Mouse (Mus musculus) forebrain, embryonic 12.5 days (tissue): ENCODE measurements around the gene Slc25a30. TPM values are rescaled to one million over a fixed set of nuclear protein-coding genes. Genes with fewer than 3 reads are reported as not detected.

ENCODE experiments used
- ATAC-seq: fragments of 200-750 bp; cut with Nextera tagmentation; 2 replicates; pipeline ENCODE4 v1.8.0; 2017; ENCODE audit warnings: moderate TSS enrichment; ENCODE audit not compliant: low FRiP score
- H3K27ac ChIP-seq: fragments of 300-500 bp; sonication (generic); 2 replicates; pipeline ENCODE4 v1.5.1; 2016; ENCODE audit warnings: mild to moderate bottlenecking
- H3K27me3 ChIP-seq: fragments of 300-500 bp; sonication (generic); 2 replicates; pipeline ENCODE4 v1.6.1; 2016; ENCODE audit warnings: mild to moderate bottlenecking
- H3K36me3 ChIP-seq: fragments of 300-500 bp; sonication (generic); replicated peaks from 2 replicates; pipeline ENCODE4 v1.6.1; 2016; ENCODE audit warnings: mild to moderate bottlenecking
- H3K4me1 ChIP-seq: fragments of 300-500 bp; sonication (generic); 2 replicates; pipeline ENCODE4 v1.6.1; 2016
- H3K4me2 ChIP-seq: fragments of 300-500 bp; sonication (generic); 2 replicates; pipeline ENCODE4 v1.6.1; 2016; ENCODE audit warnings: mild to moderate bottlenecking, moderate library complexity
- H3K4me3 ChIP-seq: fragments of 300-500 bp; sonication (generic); replicated peaks from 2 replicates; pipeline ENCODE4 v1.5.1; 2016; ENCODE audit warnings: mild to moderate bottlenecking
- H3K9ac ChIP-seq: fragments of 300-500 bp; sonication (generic); 2 replicates; pipeline ENCODE4 v1.6.1; 2016; ENCODE audit warnings: mild to moderate bottlenecking
- H3K9me3 ChIP-seq: fragments of 300-500 bp; sonication (generic); 2 replicates; pipeline ENCODE4 v1.6.1; 2016
- WGBS: fragments of 180-500 bp; shearing (Covaris S2); methylation state at CpG from one replicate; pipeline ENCODE4 v1.1.7; 2016; 5-methylcytosine and 5-hydroxymethylcytosine counted together
- polyA plus RNA-seq: library from polyadenylated mRNA; unstranded; fragments of >200 nt; fragmentation: Nextera tagmentation; extraction: Ambion mirVana; gene quantifications from 2 replicates; pipeline ENCODE4 v1.2.1, GENCODE M21; 2016

Gene Slc25a30
- polyA plus RNA-seq, 1 experiment from 2014 or later, result 10.2 TPM

GRCm38 (mm10) chr14:75758401-75758800, 28.4 kb downstream of the Slc25a30 start:
- Histone ChIP-seq H3K27me3 (0 out of 2 replicates have a peak, but pooled peaks cover 11% of the 10 kb centered on the region), H3K4me1 (peaks cover 5% of the 10 kb centered on the region), H3K4me2 (no peak overlapping the region), H3K9ac (no peak overlapping the region), H3K9me3 (no peaks in the 10 kb centered on the region), H3K4me3 (no peak overlapping the region), H3K36me3 (peaks cover 14% of the 10 kb centered on the region), H3K27ac (no peak overlapping the region)
- ATAC-seq, result no peak
- WGBS, result 80% methylated on average over 7 of the region's 7 CpGs

GRCm38 (mm10) chr14:75757821-75758220, 29.0 kb downstream of the Slc25a30 start:
- H3K4me3 ChIP-seq, result no peak overlapping the region
- H3K27ac ChIP-seq, result no peak overlapping the region
- 81% methylated on average over 2 of the region's 2 CpGs for WGBS
- no peaks in the 10 kb centered on the region for H3K9me3 ChIP-seq
- ATAC-seq, result no peak
- peaks cover 10% of the 10 kb centered on the region for H3K36me3 ChIP-seq
- H3K4me2 ChIP-seq, result no peak overlapping the region
- no peak overlapping the region for H3K9ac ChIP-seq
- 0 out of 2 replicates have a peak, but pooled peaks cover 11% of the 10 kb centered on the region for H3K27me3 ChIP-seq
- peaks cover 11% of the 10 kb centered on the region for H3K4me1 ChIP-seq

- H3K27ac ChIP-seq, result no peak overlapping the region
- H3K27me3 ChIP-seq, result 0 out of 2 replicates have a peak, but pooled peaks cover 11% of the 10 kb centered on the region
- H3K4me2 ChIP-seq, result no peak overlapping the region
- H3K4me3 ChIP-seq, result no peak overlapping the region
- H3K9ac ChIP-seq, result no peak overlapping the region
- peaks cover 2% of the 10 kb centered on the region for H3K36me3 ChIP-seq
- no peaks in the 10 kb centered on the region for H3K9me3 ChIP-seq
- 87% methylated on average over 6 of the region's 6 CpGs for WGBS
- ATAC-seq, result no peak
- peaks cover 19% of the 10 kb centered on the region for H3K4me1 ChIP-seq
These were observed 29.9 kb downstream of the Slc25a30 start for GRCm38 (mm10) chr14:75756971-75757370.

GRCm38 (mm10) chr14:75753991-75754817, 32.6 kb downstream of the Slc25a30 start, which contains the start of gene Cog3:
Gene Cog3, minus strand, starts transcription at chr14:75754517.
- under 1% methylated on average over 76 of the region's 78 CpGs for WGBS
- Histone ChIP-seq H3K4me3 (peak within 1 kb of the TSS; percentile 97), H3K9me3 (no peaks in the 10 kb centered on the region), H3K4me2 (peak within 1 kb of the TSS; percentile 89), H3K27ac (peak within 1 kb of the TSS; percentile 90), H3K9ac (peak within 1 kb of the TSS; percentile 90), H3K27me3 (0 out of 2 replicates have a peak, but pooled peaks cover 11% of the 10 kb centered on the region), H3K36me3 (peaks cover 5% of the 10 kb centered on the region; the same call in 1 of the 2 replicates), H3K4me1 (peaks cover 30% of the 10 kb centered on the region)
- ATAC-seq, result peak; percentile 98

GRCm38 (mm10) chr14:75753206-75753605, 33.6 kb downstream of the Slc25a30 start:
- peak overlapping the region; percentile 90 for H3K9ac ChIP-seq

GRCm38 (mm10) chr14:75751040-75751439, 35.8 kb downstream of the Slc25a30 start:
- H3K4me3 ChIP-seq, result no peak overlapping the region

More at GRCm38 (mm10) chr14:75753206-75753605, 33.6 kb downstream of the Slc25a30 start:
- ATAC-seq, result no peak
- Histone ChIP-seq H3K27me3 (0 out of 2 replicates have a peak, but pooled peaks cover 11% of the 10 kb centered on the region), H3K4me1 (peaks cover 30% of the 10 kb centered on the region), H3K4me3 (peak overlapping the region; percentile 97), H3K4me2 (peak overlapping the region; percentile 89), H3K9me3 (no peaks in the 10 kb centered on the region), H3K27ac (no peak overlapping the region), H3K36me3 (peaks cover 7% of the 10 kb centered on the region; the same call in 1 of the 2 replicates)
- WGBS, result 77% methylated on average over 8 of the region's 8 CpGs

GRCm38 (mm10) chr14:75749123-75749522, 37.7 kb downstream of the Slc25a30 start:
- Histone ChIP-seq H3K4me2 (no peak overlapping the region), H3K27me3 (no peaks in the 10 kb centered on the region), H3K27ac (no peak overlapping the region), H3K9me3 (no peaks in the 10 kb centered on the region), H3K4me3 (no peak overlapping the region), H3K9ac (no peak overlapping the region), H3K4me1 (peaks cover 30% of the 10 kb centered on the region), H3K36me3 (peaks cover 28% of the 10 kb centered on the region)
- ATAC-seq, result no peak
- WGBS, result 95% methylated on average over 4 of the region's 4 CpGs

More at GRCm38 (mm10) chr14:75751040-75751439, 35.8 kb downstream of the Slc25a30 start:
- peaks cover 17% of the 10 kb centered on the region for H3K36me3 ChIP-seq
- WGBS, result 85% methylated on average over 4 of the region's 4 CpGs
- no peak overlapping the region for H3K4me2 ChIP-seq
- no peaks in the 10 kb centered on the region for H3K27me3 ChIP-seq
- no peak overlapping the region for H3K9ac ChIP-seq
- ATAC-seq, result no peak
- H3K9me3 ChIP-seq, result no peaks in the 10 kb centered on the region
- no peak overlapping the region for H3K27ac ChIP-seq
- H3K4me1 ChIP-seq, result peaks cover 30% of the 10 kb centered on the region

- Histone ChIP-seq H3K4me3 (no peak overlapping the region), H3K27ac (no peak overlapping the region), H3K27me3 (no peaks in the 10 kb centered on the region), H3K4me2 (no peak overlapping the region), H3K9me3 (no peaks in the 10 kb centered on the region), H3K4me1 (peaks cover 20% of the 10 kb centered on the region), H3K9ac (no peak overlapping the region), H3K36me3 (peaks cover 30% of the 10 kb centered on the region)
- 95% methylated on average over 2 of the region's 2 CpGs for WGBS
- no peak for ATAC-seq
These were observed 38.9 kb downstream of the Slc25a30 start for GRCm38 (mm10) chr14:75747960-75748359.

GRCm38 (mm10) chr14:75741904-75742303, 44.9 kb downstream of the Slc25a30 start:
- no peaks in the 10 kb centered on the region for H3K27me3 ChIP-seq
- ATAC-seq, result no peak
- H3K36me3 ChIP-seq, result peaks cover 57% of the 10 kb centered on the region
- H3K4me2 ChIP-seq, result no peak overlapping the region
- no peaks in the 10 kb centered on the region for H3K4me1 ChIP-seq
- WGBS, result 91% methylated on average over 3 of the region's 3 CpGs
- H3K4me3 ChIP-seq, result no peak overlapping the region
- H3K9ac ChIP-seq, result no peak overlapping the region
- no peaks in the 10 kb centered on the region for H3K9me3 ChIP-seq
- no peak overlapping the region for H3K27ac ChIP-seq

GRCm38 (mm10) chr14:75735597-75735996, 51.2 kb downstream of the Slc25a30 start:
- ATAC-seq, result no peak
- H3K4me3 ChIP-seq, result no peak overlapping the region
- no peak overlapping the region for H3K4me2 ChIP-seq
- H3K36me3 ChIP-seq, result peaks cover 55% of the 10 kb centered on the region
- H3K4me1 ChIP-seq, result no peaks in the 10 kb centered on the region
- H3K27ac ChIP-seq, result no peak overlapping the region
- no peak overlapping the region for H3K9ac ChIP-seq
- no peaks in the 10 kb centered on the region for H3K27me3 ChIP-seq
- 95% methylated on average over 3 of the region's 3 CpGs for WGBS
- no peaks in the 10 kb centered on the region for H3K9me3 ChIP-seq

- ATAC-seq, result no peak
- Histone ChIP-seq H3K4me3 (no peak overlapping the region), H3K4me1 (no peaks in the 10 kb centered on the region), H3K9ac (no peak overlapping the region), H3K27ac (no peak overlapping the region), H3K4me2 (no peak overlapping the region), H3K9me3 (no peaks in the 10 kb centered on the region), H3K27me3 (no peaks in the 10 kb centered on the region), H3K36me3 (peaks cover 64% of the 10 kb centered on the region)
- 87% methylated on average over 7 of the region's 7 CpGs for WGBS
These were observed 54.2 kb downstream of the Slc25a30 start for GRCm38 (mm10) chr14:75732631-75733030.

- Histone ChIP-seq H3K9me3 (no peaks in the 10 kb centered on the region), H3K27ac (no peak overlapping the region), H3K4me1 (no peaks in the 10 kb centered on the region), H3K27me3 (no peaks in the 10 kb centered on the region), H3K4me2 (no peak overlapping the region), H3K4me3 (no peak overlapping the region), H3K9ac (no peak overlapping the region), H3K36me3 (peaks cover 63% of the 10 kb centered on the region)
- no peak for ATAC-seq
- 84% methylated on average over 2 of the region's 2 CpGs for WGBS
These were observed 55.5 kb downstream of the Slc25a30 start for GRCm38 (mm10) chr14:75731361-75731760.
